Mouse (Mus musculus): Measurements from ENCODE around the gene Prickle4. TPM values are rescaled to one million over a fixed set of nuclear protein-coding genes. Genes with fewer than 3 reads are reported as not detected.

The Prickle4 gene
- polyA plus RNA-seq (2014; fragmentation: Illumina TruSeq; extraction: RNeasy Lipid Tissue Mini Kit (QIAGEN cat#74804); ENCODE audit: low replicate concordance) = not detected

GRCm38 (mm10) chr17:47694503-47695336 is at the start of gene Prickle4:
Gene Prickle4 (minus strand): TSS chr17:47694736.

GRCm38 (mm10) chr17:47736856-47737255 is 42.3 kb upstream of the Prickle4 start, which contains the start of gene Tfeb:
Gene Tfeb (plus strand): TSS chr17:47737030.

DNA sequence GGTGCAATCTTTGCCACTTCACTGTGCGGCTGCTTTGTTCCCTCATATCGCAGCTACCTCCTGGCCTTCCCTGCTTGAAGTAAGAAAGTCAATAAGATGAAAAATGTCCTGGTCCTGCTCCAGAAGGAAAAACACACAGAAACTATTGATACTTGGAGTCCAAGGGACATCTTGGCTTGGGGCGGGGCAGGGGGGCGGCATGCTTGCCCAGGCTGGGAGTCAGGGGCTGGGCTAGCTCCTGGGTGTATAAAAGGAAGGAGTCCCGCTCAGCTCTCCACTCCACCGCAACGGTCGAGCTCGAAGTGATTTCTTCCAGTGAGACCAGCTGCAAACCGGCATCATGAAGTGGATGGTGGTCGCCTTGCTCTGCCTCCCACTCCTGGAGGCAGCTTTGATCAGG is 32.0 kb upstream of the Prickle4 start, which contains the start of gene Pgc:
Gene Pgc, plus strand, starts transcription at position 277 of the 400 bp plus-strand sequence.

GRCm38 (mm10) chr17:47694442-47694502 is 264 bp downstream of the Prickle4 start, which contains the start of gene Gm21981:
Gene Gm21981 (minus strand): TSS chr17:47694455.

DNA sequence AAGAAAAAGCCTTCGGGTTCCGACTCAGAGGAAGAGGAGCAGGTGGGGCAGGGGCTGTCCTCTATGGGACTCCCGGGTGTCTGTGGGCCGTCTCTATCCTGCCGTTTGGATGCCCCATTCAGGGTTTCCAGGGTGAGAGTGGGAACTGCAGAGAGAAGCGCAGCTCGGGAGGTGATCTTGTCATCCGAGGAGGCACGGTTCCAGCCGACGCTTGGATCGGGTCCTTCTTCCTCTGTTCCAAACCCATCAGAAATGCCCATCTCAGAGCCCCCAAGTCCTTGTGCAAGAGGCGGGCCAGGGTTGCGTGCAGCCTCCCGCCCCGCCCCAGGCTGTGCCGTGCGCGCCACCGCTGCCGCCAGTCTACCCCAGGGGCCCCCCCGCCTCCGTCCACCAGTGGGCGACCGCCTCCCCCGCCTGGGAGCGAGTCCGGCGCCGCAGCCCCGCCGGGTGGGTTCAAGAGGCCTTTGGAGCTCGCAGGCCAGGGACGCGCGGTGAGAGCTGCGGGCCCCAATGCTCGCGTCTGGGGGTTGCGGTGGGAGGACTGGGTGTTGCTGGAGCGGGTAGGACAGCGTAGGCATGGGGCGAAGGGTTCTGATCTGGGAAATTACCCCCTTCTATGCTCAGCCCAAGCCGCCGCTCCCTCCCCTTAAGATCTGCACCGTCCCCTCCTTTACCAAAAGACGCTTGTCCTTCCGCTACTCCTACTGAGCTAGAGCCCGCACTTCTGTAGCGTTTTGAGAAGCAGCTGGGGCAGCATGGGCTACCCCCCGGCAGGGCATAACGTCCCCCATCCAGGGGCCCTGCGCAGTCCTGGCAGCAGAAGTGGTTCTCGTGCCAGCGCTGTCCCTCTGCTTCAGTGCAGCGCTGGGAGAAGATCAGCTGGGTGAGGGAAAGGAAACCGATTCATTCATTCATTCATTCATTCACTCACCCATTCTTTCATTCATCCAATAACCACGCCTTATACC is 5.6 kb downstream of the Prickle4 start, which contains the start of gene Frs3:
Gene Frs3, plus strand, starts transcription at position 423 of the 968 bp plus-strand sequence.

GRCm38 (mm10) chr17:47688344-47688607 is 6.3 kb downstream of the Prickle4 start, which contains the start of gene Tomm6:
Gene Tomm6 (minus strand): TSS chr17:47688386.

Other genes starting within 250 kb of the Prickle4 start
- 3.7 TPM for gene Taf8, start 192.4 kb downstream of the Prickle4 start, polyA plus RNA-seq (2014; fragmentation: Illumina TruSeq; extraction: RNeasy Lipid Tissue Mini Kit (QIAGEN cat#74804); ENCODE audit: low replicate concordance)
- 1.9 TPM for gene Ccnd3, start 189.7 kb downstream of the Prickle4 start, polyA plus RNA-seq (2014; fragmentation: Illumina TruSeq; extraction: RNeasy Lipid Tissue Mini Kit (QIAGEN cat#74804); ENCODE audit: low replicate concordance)
- 0.45 TPM for gene Bysl, start 83.2 kb downstream of the Prickle4 start, polyA plus RNA-seq (2014; fragmentation: Illumina TruSeq; extraction: RNeasy Lipid Tissue Mini Kit (QIAGEN cat#74804); ENCODE audit: low replicate concordance)
- 11.1 TPM for gene Med20, start 83.2 kb downstream of the Prickle4 start, polyA plus RNA-seq (2014; fragmentation: Illumina TruSeq; extraction: RNeasy Lipid Tissue Mini Kit (QIAGEN cat#74804); ENCODE audit: low replicate concordance)
- 0.37 TPM for gene Gm20517, start 83.1 kb downstream of the Prickle4 start, polyA plus RNA-seq (2014; fragmentation: Illumina TruSeq; extraction: RNeasy Lipid Tissue Mini Kit (QIAGEN cat#74804); ENCODE audit: low replicate concordance)
- gene Usp49, start 64.0 kb downstream of the Prickle4 start, polyA plus RNA-seq (2014; fragmentation: Illumina TruSeq; extraction: RNeasy Lipid Tissue Mini Kit (QIAGEN cat#74804); ENCODE audit: low replicate concordance) = 6.0 TPM
- gene Tomm6, start 6.3 kb downstream of the Prickle4 start, polyA plus RNA-seq (2014; fragmentation: Illumina TruSeq; extraction: RNeasy Lipid Tissue Mini Kit (QIAGEN cat#74804); ENCODE audit: low replicate concordance) = 9.0 TPM
- 0.67 TPM for gene Frs3, start 5.7 kb downstream of the Prickle4 start, polyA plus RNA-seq (2014; fragmentation: Illumina TruSeq; extraction: RNeasy Lipid Tissue Mini Kit (QIAGEN cat#74804); ENCODE audit: low replicate concordance)
- gene Gm21981, start 281 bp downstream of the Prickle4 start, polyA plus RNA-seq (2014; fragmentation: Illumina TruSeq; extraction: RNeasy Lipid Tissue Mini Kit (QIAGEN cat#74804); ENCODE audit: low replicate concordance) = not detected
- gene Pgc, start 32.1 kb upstream of the Prickle4 start, polyA plus RNA-seq (2014; fragmentation: Illumina TruSeq; extraction: RNeasy Lipid Tissue Mini Kit (QIAGEN cat#74804); ENCODE audit: low replicate concordance) = not detected
- gene Tfeb, start 42.3 kb upstream of the Prickle4 start, polyA plus RNA-seq (2014; fragmentation: Illumina TruSeq; extraction: RNeasy Lipid Tissue Mini Kit (QIAGEN cat#74804); ENCODE audit: low replicate concordance) = not detected
- not detected for gene Mdfi, start 140.0 kb upstream of the Prickle4 start, polyA plus RNA-seq (2014; fragmentation: Illumina TruSeq; extraction: RNeasy Lipid Tissue Mini Kit (QIAGEN cat#74804); ENCODE audit: low replicate concordance)
- gene Foxp4, start 229.9 kb upstream of the Prickle4 start, polyA plus RNA-seq (2014; fragmentation: Illumina TruSeq; extraction: RNeasy Lipid Tissue Mini Kit (QIAGEN cat#74804); ENCODE audit: low replicate concordance) = 0.19 TPM